Mouse (Mus musculus): ENCODE results near the gene Olfr557. TPM values are rescaled to one million over a fixed set of nuclear protein-coding genes. Genes with fewer than 3 reads are reported as not detected.

The Olfr557 gene
- not detected for polyA plus RNA-seq (2014; fragmentation: Illumina TruSeq; extraction: RNeasy Lipid Tissue Mini Kit (QIAGEN cat#74804); ENCODE audit: low read depth, low replicate concordance)

DNA sequence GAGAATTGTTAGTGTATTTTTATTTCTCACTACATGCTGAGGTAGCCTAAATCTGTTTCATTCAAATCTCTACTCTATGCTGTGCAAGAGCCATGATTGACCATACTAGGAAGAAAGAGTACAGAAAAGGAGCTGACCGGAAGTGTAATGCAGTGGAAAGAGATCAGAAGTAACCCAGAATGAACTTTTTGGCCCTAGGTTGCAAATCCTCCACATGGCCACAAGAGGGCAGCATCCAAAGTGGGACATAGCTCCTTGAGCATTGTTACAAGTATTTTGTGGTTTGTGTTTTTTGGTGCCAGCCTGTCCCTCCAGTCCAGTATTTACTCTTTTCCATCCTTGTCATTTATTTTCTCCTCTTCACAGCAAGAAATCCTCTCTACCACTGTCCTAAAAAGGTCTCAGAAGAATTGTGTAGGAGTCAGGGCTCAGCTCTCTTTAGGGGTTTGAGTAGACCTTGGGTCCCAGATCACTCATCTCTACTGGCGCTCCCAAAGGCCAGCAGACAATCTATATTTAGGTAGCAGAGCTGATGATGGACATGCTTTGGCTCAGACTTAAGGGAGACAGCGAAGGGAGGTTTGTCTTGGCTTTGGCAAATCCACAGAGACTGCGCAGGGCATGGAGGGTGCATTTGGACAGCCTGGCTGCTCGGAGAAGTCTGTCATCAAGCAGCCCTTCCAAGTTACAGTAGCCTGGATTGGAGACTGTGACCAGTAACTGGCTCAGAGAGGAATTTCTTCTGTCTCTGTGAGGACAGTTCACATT lies at the start of gene Olfr557:
Olfr557 (plus strand) TSS at position 553 of the 768 bp plus-strand sequence.

GRCm38 (mm10) chr7:102658523-102658922 lies 37.2 kb upstream of the Olfr557 start, which contains the start of gene Olfr555:
TSS of gene Olfr555 (plus strand) at chr7:102658823.

GRCm38 (mm10) chr7:102664599-102664998 lies 31.1 kb upstream of the Olfr557 start, which contains the start of gene Olfr556:
TSS of gene Olfr556 (plus strand) at chr7:102664899.

GRCm38 (mm10) chr7:102686944-102687501 lies 8.7 kb upstream of the Olfr557 start, which contains the start of gene Trim68:
TSS of gene Trim68 (minus strand) at chr7:102687327.

DNA sequence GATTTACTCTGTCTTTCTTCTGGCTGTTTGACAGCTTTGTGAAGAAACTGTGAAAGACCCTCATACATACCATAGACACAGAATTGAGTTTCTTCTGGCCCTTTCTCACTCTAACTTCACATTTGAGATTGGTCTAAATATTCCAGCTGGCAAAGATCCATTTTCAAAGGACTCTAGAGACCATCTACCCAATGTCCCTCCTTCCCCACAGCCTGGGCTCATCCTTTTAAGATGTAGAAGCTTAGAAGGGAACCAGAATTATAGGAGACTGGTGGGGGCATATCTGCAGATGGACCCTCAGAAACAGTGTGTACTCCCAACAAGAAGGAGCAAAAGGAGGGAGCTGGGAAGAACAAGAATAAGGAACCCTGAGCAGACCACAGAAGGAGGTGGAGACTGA lies 6.2 kb downstream of the Olfr557 start, which contains the start of gene Olfr558:
Olfr558 (plus strand) TSS at position 301 of the 400 bp plus-strand sequence.

GRCm38 (mm10) chr7:102718970-102719369 lies 23.3 kb downstream of the Olfr557 start, which contains the start of gene Olfr33:
TSS of gene Olfr33 (minus strand) at chr7:102719070.

DNA sequence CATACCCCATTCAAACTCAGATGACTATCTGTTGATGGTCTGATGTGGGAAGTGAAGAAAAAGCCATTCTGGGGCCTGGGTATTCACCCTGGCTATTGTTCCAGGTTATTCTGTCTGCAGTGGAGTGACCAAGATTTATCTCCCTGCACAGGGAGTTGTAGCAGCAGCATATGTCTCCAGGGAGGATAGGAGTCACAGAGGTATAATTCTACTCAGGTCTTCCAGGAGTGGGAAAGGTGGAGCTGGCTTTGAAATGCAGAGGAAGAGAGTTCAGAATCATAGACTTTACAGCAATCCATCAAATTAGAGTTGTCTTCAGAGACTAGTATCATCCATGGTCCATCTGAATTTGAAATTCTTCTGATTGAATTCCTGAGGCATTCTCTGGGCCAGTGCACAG lies 31.7 kb downstream of the Olfr557 start, which contains the start of gene Olfr559:
Olfr559 (minus strand) TSS at position 101 of the 400 bp plus-strand sequence.

Other genes starting within 250 kb of the Olfr557 start
- gene Olfr543, start 214.2 kb upstream of the Olfr557 start, polyA plus RNA-seq (2014; fragmentation: Illumina TruSeq; extraction: RNeasy Lipid Tissue Mini Kit (QIAGEN cat#74804); ENCODE audit: low read depth, low replicate concordance), result not detected
- not detected for gene Olfr544, start 207.6 kb upstream of the Olfr557 start, polyA plus RNA-seq (2014; fragmentation: Illumina TruSeq; extraction: RNeasy Lipid Tissue Mini Kit (QIAGEN cat#74804); ENCODE audit: low read depth, low replicate concordance)
- not detected for gene Olfr545, start 196.3 kb upstream of the Olfr557 start, polyA plus RNA-seq (2014; fragmentation: Illumina TruSeq; extraction: RNeasy Lipid Tissue Mini Kit (QIAGEN cat#74804); ENCODE audit: low read depth, low replicate concordance)
- gene Olfr547, start 161.2 kb upstream of the Olfr557 start, polyA plus RNA-seq (2014; fragmentation: Illumina TruSeq; extraction: RNeasy Lipid Tissue Mini Kit (QIAGEN cat#74804); ENCODE audit: low read depth, low replicate concordance), result not detected
- not detected for gene Olfr548-ps1, start 155.0 kb upstream of the Olfr557 start, polyA plus RNA-seq (2014; fragmentation: Illumina TruSeq; extraction: RNeasy Lipid Tissue Mini Kit (QIAGEN cat#74804); ENCODE audit: low read depth, low replicate concordance)
- gene Olfr549, start 146.0 kb upstream of the Olfr557 start, polyA plus RNA-seq (2014; fragmentation: Illumina TruSeq; extraction: RNeasy Lipid Tissue Mini Kit (QIAGEN cat#74804); ENCODE audit: low read depth, low replicate concordance), result not detected
- gene Trim21, start 130.4 kb upstream of the Olfr557 start, polyA plus RNA-seq (2014; fragmentation: Illumina TruSeq; extraction: RNeasy Lipid Tissue Mini Kit (QIAGEN cat#74804); ENCODE audit: low read depth, low replicate concordance), result 17.0 TPM
- gene Olfr550, start 124.5 kb upstream of the Olfr557 start, polyA plus RNA-seq (2014; fragmentation: Illumina TruSeq; extraction: RNeasy Lipid Tissue Mini Kit (QIAGEN cat#74804); ENCODE audit: low read depth, low replicate concordance), result not detected
- not detected for gene Olfr551, start 104.0 kb upstream of the Olfr557 start, polyA plus RNA-seq (2014; fragmentation: Illumina TruSeq; extraction: RNeasy Lipid Tissue Mini Kit (QIAGEN cat#74804); ENCODE audit: low read depth, low replicate concordance)
- gene Olfr552, start 98.1 kb upstream of the Olfr557 start, polyA plus RNA-seq (2014; fragmentation: Illumina TruSeq; extraction: RNeasy Lipid Tissue Mini Kit (QIAGEN cat#74804); ENCODE audit: low read depth, low replicate concordance), result not detected
- gene Olfr553, start 77.7 kb upstream of the Olfr557 start, polyA plus RNA-seq (2014; fragmentation: Illumina TruSeq; extraction: RNeasy Lipid Tissue Mini Kit (QIAGEN cat#74804); ENCODE audit: low read depth, low replicate concordance), result not detected
- gene Olfr554, start 57.5 kb upstream of the Olfr557 start, polyA plus RNA-seq (2014; fragmentation: Illumina TruSeq; extraction: RNeasy Lipid Tissue Mini Kit (QIAGEN cat#74804); ENCODE audit: low read depth, low replicate concordance), result not detected
- not detected for gene Olfr555, start 37.1 kb upstream of the Olfr557 start, polyA plus RNA-seq (2014; fragmentation: Illumina TruSeq; extraction: RNeasy Lipid Tissue Mini Kit (QIAGEN cat#74804); ENCODE audit: low read depth, low replicate concordance)
- not detected for gene Olfr556, start 31.0 kb upstream of the Olfr557 start, polyA plus RNA-seq (2014; fragmentation: Illumina TruSeq; extraction: RNeasy Lipid Tissue Mini Kit (QIAGEN cat#74804); ENCODE audit: low read depth, low replicate concordance)
- 8.5 TPM for gene Trim68, start 8.6 kb upstream of the Olfr557 start, polyA plus RNA-seq (2014; fragmentation: Illumina TruSeq; extraction: RNeasy Lipid Tissue Mini Kit (QIAGEN cat#74804); ENCODE audit: low read depth, low replicate concordance)
- gene Olfr558, start 6.3 kb downstream of the Olfr557 start, polyA plus RNA-seq (2014; fragmentation: Illumina TruSeq; extraction: RNeasy Lipid Tissue Mini Kit (QIAGEN cat#74804); ENCODE audit: low read depth, low replicate concordance), result 2.6 TPM
- not detected for gene Olfr33, start 23.2 kb downstream of the Olfr557 start, polyA plus RNA-seq (2014; fragmentation: Illumina TruSeq; extraction: RNeasy Lipid Tissue Mini Kit (QIAGEN cat#74804); ENCODE audit: low read depth, low replicate concordance)
- gene Olfr559, start 31.6 kb downstream of the Olfr557 start, polyA plus RNA-seq (2014; fragmentation: Illumina TruSeq; extraction: RNeasy Lipid Tissue Mini Kit (QIAGEN cat#74804); ENCODE audit: low read depth, low replicate concordance), result not detected
- gene Olfr560, start 63.5 kb downstream of the Olfr557 start, polyA plus RNA-seq (2014; fragmentation: Illumina TruSeq; extraction: RNeasy Lipid Tissue Mini Kit (QIAGEN cat#74804); ENCODE audit: low read depth, low replicate concordance), result not detected
- gene Olfr78, start 63.6 kb downstream of the Olfr557 start, polyA plus RNA-seq (2014; fragmentation: Illumina TruSeq; extraction: RNeasy Lipid Tissue Mini Kit (QIAGEN cat#74804); ENCODE audit: low read depth, low replicate concordance), result 0.52 TPM
- gene Olfr561, start 75.3 kb downstream of the Olfr557 start, polyA plus RNA-seq (2014; fragmentation: Illumina TruSeq; extraction: RNeasy Lipid Tissue Mini Kit (QIAGEN cat#74804); ENCODE audit: low read depth, low replicate concordance), result not detected
- gene Olfr564, start 107.6 kb downstream of the Olfr557 start, polyA plus RNA-seq (2014; fragmentation: Illumina TruSeq; extraction: RNeasy Lipid Tissue Mini Kit (QIAGEN cat#74804); ENCODE audit: low read depth, low replicate concordance), result not detected
- not detected for gene Olfr566, start 162.9 kb downstream of the Olfr557 start, polyA plus RNA-seq (2014; fragmentation: Illumina TruSeq; extraction: RNeasy Lipid Tissue Mini Kit (QIAGEN cat#74804); ENCODE audit: low read depth, low replicate concordance)
- not detected for gene Olfr568, start 181.2 kb downstream of the Olfr557 start, polyA plus RNA-seq (2014; fragmentation: Illumina TruSeq; extraction: RNeasy Lipid Tissue Mini Kit (QIAGEN cat#74804); ENCODE audit: low read depth, low replicate concordance)
- gene Olfr569, start 195.0 kb downstream of the Olfr557 start, polyA plus RNA-seq (2014; fragmentation: Illumina TruSeq; extraction: RNeasy Lipid Tissue Mini Kit (QIAGEN cat#74804); ENCODE audit: low read depth, low replicate concordance), result not detected
- gene Olfr570, start 198.7 kb downstream of the Olfr557 start, polyA plus RNA-seq (2014; fragmentation: Illumina TruSeq; extraction: RNeasy Lipid Tissue Mini Kit (QIAGEN cat#74804); ENCODE audit: low read depth, low replicate concordance), result not detected
- gene Olfr571, start 221.6 kb downstream of the Olfr557 start, polyA plus RNA-seq (2014; fragmentation: Illumina TruSeq; extraction: RNeasy Lipid Tissue Mini Kit (QIAGEN cat#74804); ENCODE audit: low read depth, low replicate concordance), result not detected
- gene Olfr572, start 228.5 kb downstream of the Olfr557 start, polyA plus RNA-seq (2014; fragmentation: Illumina TruSeq; extraction: RNeasy Lipid Tissue Mini Kit (QIAGEN cat#74804); ENCODE audit: low read depth, low replicate concordance), result not detected
- not detected for gene Olfr573-ps1, start 246.7 kb downstream of the Olfr557 start, polyA plus RNA-seq (2014; fragmentation: Illumina TruSeq; extraction: RNeasy Lipid Tissue Mini Kit (QIAGEN cat#74804); ENCODE audit: low read depth, low replicate concordance)

Measured in adrenal gland, adult 10 weeks (tissue).